ENCODE assay signal across 8 mouse cellular contexts in the genomic region with DNA sequence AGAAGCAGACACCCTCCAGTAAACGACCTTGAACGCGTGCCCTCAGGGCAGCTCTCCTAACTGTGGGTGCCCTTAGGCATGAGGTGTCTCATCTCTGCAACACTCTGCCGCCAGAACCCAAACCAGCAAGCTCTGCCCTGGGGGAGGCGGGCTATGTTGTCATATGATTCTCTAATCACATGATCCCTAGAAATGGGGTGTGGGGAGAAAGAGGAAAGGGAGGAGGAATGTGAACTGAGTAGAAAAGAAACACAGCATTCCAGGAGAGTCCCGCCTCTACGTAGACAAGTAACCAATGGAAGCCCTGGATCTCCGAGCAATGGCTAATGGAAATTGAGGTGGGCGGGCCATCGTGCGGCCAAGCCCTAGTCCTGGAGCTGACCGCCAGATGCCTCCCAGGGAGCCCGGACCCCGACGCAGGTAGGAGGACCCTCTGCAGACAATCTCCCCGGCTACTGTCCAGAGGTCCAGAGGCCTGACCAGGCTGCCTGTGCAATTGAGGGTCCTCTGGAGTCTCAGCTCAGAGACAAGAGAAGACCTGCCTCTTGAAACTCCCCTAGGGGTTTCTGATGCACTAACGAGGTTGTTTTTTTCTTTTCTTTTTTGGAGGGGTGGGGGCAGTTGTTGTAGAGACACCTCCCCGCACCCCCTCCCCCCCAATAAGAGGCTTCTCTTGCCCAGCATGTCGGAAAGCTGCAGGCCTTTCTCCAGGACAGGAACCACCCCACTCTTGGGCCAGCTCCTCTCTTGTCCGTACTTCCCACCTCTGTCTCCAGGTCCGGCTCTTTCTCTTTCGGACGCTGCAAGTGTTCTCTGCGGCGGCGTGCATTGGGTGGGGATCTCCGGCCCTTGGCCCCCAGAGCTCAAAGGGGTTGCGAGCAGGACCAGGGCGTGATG. TPM values are rescaled to one million over a fixed set of nuclear protein-coding genes. Genes with fewer than 3 reads are reported as not detected.
DNase-seq lines count a peak whose midpoint lies in the region; ATAC-seq and TF ChIP-seq lines count a peak whose summit lies in the region.

Gene Grn, plus strand, starts transcription at position 195 of the 897 bp plus-strand sequence.

- H3K4me2 ChIP-seq in kidney, embryonic 15.5 days, result peak within 1 kb of the TSS; percentile 97
- peak within 1 kb of the TSS; percentile 90 for H3K4me2 ChIP-seq in limb, embryonic 15.5 days
- peak within 1 kb of the TSS; percentile 96 for H3K4me2 ChIP-seq in midbrain, postnatal 0 days (ENCODE audit: low read depth, low read length, poor library complexity, severe bottlenecking)

- H3K4me1 ChIP-seq in erythroblast, embryonic 14.5 days (ENCODE audit: control insufficient read depth), result peaks cover 41% of the 10 kb centered on the region
- H3K4me1 ChIP-seq in heart, embryonic 10.5 days, result peaks cover 38% of the 10 kb centered on the region
- peaks cover 29% of the 10 kb centered on the region for H3K4me1 ChIP-seq in kidney, embryonic 15.5 days
- H3K4me1 ChIP-seq in limb, embryonic 15.5 days, result peaks cover 38% of the 10 kb centered on the region
- peaks cover 5% of the 10 kb centered on the region; the same call in 1 of the 2 replicates for H3K4me1 ChIP-seq in midbrain, postnatal 0 days (ENCODE audit: insufficient read depth, low read length)

- TF ChIP-seq CTCF in brain, embryonic 14.5 days (IDR thresholded peaks at IDR 0.05; ENCODE audit: borderline replicate concordance, extremely low read depth, insufficient read depth, insufficient read length), result no peak
- no peak for TF ChIP-seq CTCF in midbrain, postnatal 0 days (IDR thresholded peaks at IDR 0.05)

- peak; percentile 22; the same call in 1 of the 2 replicates for TF ChIP-seq POLR2A in brain, embryonic 14.5 days (IDR thresholded peaks at IDR 0.05; ENCODE audit: borderline replicate concordance, extremely low read depth, insufficient read depth, insufficient read length, poor library complexity, severe bottlenecking)

- H3K27me3 ChIP-seq in erythroblast, embryonic 14.5 days (ENCODE audit: control insufficient read depth), result peaks cover 40% of the 10 kb centered on the region
- H3K27me3 ChIP-seq in heart, embryonic 10.5 days (ENCODE audit: insufficient read depth, poor library complexity, severe bottlenecking), result no peaks in the 10 kb centered on the region
- no peaks in the 10 kb centered on the region for H3K27me3 ChIP-seq in kidney, embryonic 15.5 days
- no peaks in the 10 kb centered on the region; the same call in 1 of the 2 replicates for H3K27me3 ChIP-seq in limb, embryonic 15.5 days
- H3K27me3 ChIP-seq in midbrain, postnatal 0 days (ENCODE audit: insufficient read depth, low read length), result no peaks in the 10 kb centered on the region

- H3K27ac ChIP-seq in heart, embryonic 10.5 days, result peak within 1 kb of the TSS; percentile 88
- H3K27ac ChIP-seq in kidney, embryonic 15.5 days, result peak within 1 kb of the TSS; percentile 92
- H3K27ac ChIP-seq in limb, embryonic 15.5 days, result peak within 1 kb of the TSS; percentile 91
- peak within 1 kb of the TSS; percentile 62 for H3K27ac ChIP-seq in midbrain, postnatal 0 days (ENCODE audit: low read depth, low read length)

- under 1% methylated on average over 29 of the region's 29 CpGs for WGBS in heart, embryonic 10.5 days
- WGBS in kidney, embryonic 15.5 days, result under 1% methylated on average over 29 of the region's 29 CpGs
- WGBS in limb, embryonic 15.5 days, result 1% methylated on average over 29 of the region's 29 CpGs
- under 1% methylated on average over 29 of the region's 29 CpGs for WGBS in midbrain, postnatal 0 days

- peak; percentile 81 for DNase-seq in CD4-positive helper T cell, adult 2 months (ENCODE audit: low read depth, low spot score)
- peak; percentile 97 for DNase-seq in brain, embryonic 14.5 days (ENCODE audit: low read depth)
- DNase-seq in heart, embryonic 10.5 days (ENCODE audit: low spot score), result peak; percentile 97
- DNase-seq in midbrain, postnatal 0 days (ENCODE audit: low spot score), result peak; percentile 96
- peak; percentile 73 to 85 for DNase-seq in spleen, postnatal 10 days (ENCODE audit: low spot score in 2 of 2)

- H3K9me3 ChIP-seq in erythroblast, embryonic 14.5 days (ENCODE audit: control insufficient read depth, low read length), result no peaks in the 10 kb centered on the region
- H3K9me3 ChIP-seq in heart, embryonic 10.5 days, result no peaks in the 10 kb centered on the region
- H3K9me3 ChIP-seq in kidney, embryonic 15.5 days (replicated peaks), result no peaks in the 10 kb centered on the region
- H3K9me3 ChIP-seq in limb, embryonic 15.5 days, result no peaks in the 10 kb centered on the region
- H3K9me3 ChIP-seq in midbrain, postnatal 0 days (ENCODE audit: low read length), result no peaks in the 10 kb centered on the region

- H3K9ac ChIP-seq in kidney, embryonic 15.5 days, result peak within 1 kb of the TSS; percentile 64
- H3K9ac ChIP-seq in limb, embryonic 15.5 days, result peak within 1 kb of the TSS; percentile 54
- peak within 1 kb of the TSS; percentile 70 for H3K9ac ChIP-seq in midbrain, postnatal 0 days (replicated peaks; ENCODE audit: low read length, poor library complexity, severe bottlenecking)

- H3K4me3 ChIP-seq in erythroblast, embryonic 14.5 days (replicated peaks), result peak within 1 kb of the TSS; percentile 72
- H3K4me3 ChIP-seq in heart, embryonic 10.5 days, result peak within 1 kb of the TSS; percentile 78
- peak within 1 kb of the TSS; percentile 68 for H3K4me3 ChIP-seq in kidney, embryonic 15.5 days (replicated peaks)
- peak within 1 kb of the TSS; percentile 77 for H3K4me3 ChIP-seq in limb, embryonic 15.5 days
- peak within 1 kb of the TSS; percentile 63 for H3K4me3 ChIP-seq in midbrain, postnatal 0 days (ENCODE audit: low read depth, low read length)

- peak; percentile 92 for ATAC-seq in kidney, embryonic 15.5 days (replicated peaks; ENCODE audit: low FRiP score)
- peak; percentile 91 for ATAC-seq in limb, embryonic 15.5 days (ENCODE audit: insufficient number of reproducible peaks, low FRiP score, low TSS enrichment, low read depth)
- ATAC-seq in midbrain, postnatal 0 days (ENCODE audit: low FRiP score), result peak; percentile 89

- H3K36me3 ChIP-seq in erythroblast, embryonic 14.5 days (ENCODE audit: control insufficient read depth), result peaks cover 9% of the 10 kb centered on the region
- H3K36me3 ChIP-seq in heart, embryonic 10.5 days, result peaks cover 27% of the 10 kb centered on the region
- peaks cover 19% of the 10 kb centered on the region for H3K36me3 ChIP-seq in kidney, embryonic 15.5 days
- H3K36me3 ChIP-seq in limb, embryonic 15.5 days, result peaks cover 20% of the 10 kb centered on the region
- H3K36me3 ChIP-seq in midbrain, postnatal 0 days (ENCODE audit: insufficient read depth, low read length), result peaks cover 14% of the 10 kb centered on the region

RNA-seq across cellular contexts. Expression of gene Grn, which starts in this region (rescaled TPM):
- polyA plus RNA-seq in brain, embryonic 14.5 days (2012; rRNA removed), result 33.2 and 53.0 TPM in 2 replicates
- polyA plus RNA-seq in erythroblast, embryonic 14.5 days (2012), result 1.8 and 2.6 TPM in 2 replicates
- 109 and 151 TPM in 2 replicates for polyA plus RNA-seq in heart, embryonic 10.5 days (2016; fragmentation: Nextera tagmentation; extraction: Ambion mirVana)
- polyA plus RNA-seq in kidney, embryonic 15.5 days (2015; fragmentation: Nextera tagmentation; extraction: Ambion mirVana), result 151 and 172 TPM in 2 replicates
- polyA plus RNA-seq in limb, embryonic 15.5 days (2015; fragmentation: Nextera tagmentation; extraction: Ambion mirVana), result 192 and 215 TPM in 2 replicates
- total RNA-seq in midbrain, postnatal 0 days (2014; rRNA removed), result 74.2 and 78.0 TPM in 2 replicates
- 90.4 and 91.7 TPM in 2 replicates for polyA plus RNA-seq in midbrain, postnatal 0 days (2015; fragmentation: Nextera tagmentation; extraction: Ambion mirVana)

Comparison
In these comparisons a context has a peak if more than half of its experiments do, and no peak if none do; other contexts are left out.
1. Peak in every context shown above with its lines: DNase-seq, ATAC-seq, H3K4me3 ChIP-seq and H3K27ac ChIP-seq.